Mouse (Mus musculus) layer of hippocampus, adult 8-10 months (tissue): Measurements from ENCODE around the gene Mlst8. TPM values are rescaled to one million over a fixed set of nuclear protein-coding genes. Genes with fewer than 3 reads are reported as not detected.
"Not testable (repeated sequence)": the region's sequence is repeated elsewhere in the genome, so short reads cannot be mapped to it uniquely, and the experiment has no call there.

ENCODE experiments used
- DNase-seq, 2 experiments: peaks; one replicate each; pipeline ENCODE4 v3.0.0; 2022; ENCODE audit warnings: low spot score in 2 of 2
- total RNA-seq, 4 experiments: library from RNA; stranded (reverse); gene quantifications; 2 replicates each; pipeline ENCODE4 v1.2.4; 2022

The Mlst8 gene
- total RNA-seq, 4 experiments from 2014 or later, result 39.7 to 43.9 (median 41.9) TPM

GRCm38 (mm10) chr17:24429201-24429983, 49.5 kb downstream of the Mlst8 start:
- DNase-seq, result no peak

GRCm38 (mm10) chr17:24427170-24427557, 51.7 kb downstream of the Mlst8 start:
- DNase-seq, result no peak

- DNase-seq, result peak; percentile 90 to 92
These were observed 52.3 kb downstream of the Mlst8 start, which contains the start of gene Eci1 for GRCm38 (mm10) chr17:24426471-24427169. Eci1 (plus strand) TSS chr17:24426641.

- DNase-seq, result no peak
These were observed 53.0 kb downstream of the Mlst8 start for GRCm38 (mm10) chr17:24425905-24426304.

GRCm38 (mm10) chr17:24425326-24425725, 53.6 kb downstream of the Mlst8 start:
- not testable (repeated sequence) for DNase-seq

GRCm38 (mm10) chr17:24424489-24424888, 54.4 kb downstream of the Mlst8 start:
- no peak for DNase-seq

Other genes with a start within 250 kb of the Mlst8 start
- 1 to 10 TPM; 5.1 to 8.0 (median 7.5) TPM for gene Ccnf, start 227.6 kb downstream of the Mlst8 start, total RNA-seq
- 1 to 10 TPM in 1 of 4 experiments, under 1 TPM in 3; 0.49 to 1.1 (median 0.75) TPM for gene Abca17, start 128.0 kb downstream of the Mlst8 start, total RNA-seq
- 10 to 100 TPM; 63.7 to 69.3 (median 67.1) TPM for gene Abca3, start 127.1 kb downstream of the Mlst8 start, total RNA-seq
- 100 to 1,000 TPM; 122 to 134 (median 134) TPM for gene Rnps1, start 64.5 kb downstream of the Mlst8 start, total RNA-seq
- 10 to 100 TPM; 23.1 to 33.9 (median 27.9) TPM for gene Eci1, start 52.4 kb downstream of the Mlst8 start, total RNA-seq
- 10 to 100 TPM in 1 of 4 experiments, 1 to 10 TPM in 3; 5.8 to 12.1 (median 8.2) TPM for gene Dnase1l2, start 36.0 kb downstream of the Mlst8 start, total RNA-seq
- gene E4f1, start 8.8 kb downstream of the Mlst8 start, total RNA-seq, result 10 to 100 TPM; 31.0 to 44.2 (median 38.4) TPM
- gene Pgp, start 8.7 kb downstream of the Mlst8 start, total RNA-seq, result 10 to 100 TPM; 54.8 to 62.3 (median 57.7) TPM
- 1 to 10 TPM in 2 of 4 experiments, under 1 TPM in 2; 0.90 to 2.0 (median 1.4) TPM for gene Bricd5, start 5.2 kb downstream of the Mlst8 start, total RNA-seq
- 100 to 1,000 TPM; 134 to 172 (median 153) TPM for gene Caskin1, start 9.5 kb upstream of the Mlst8 start, total RNA-seq
- 100 to 1,000 TPM in 2 of 4 experiments, 10 to 100 TPM in 2; 82.9 to 106 (median 97.4) TPM for gene Traf7, start 48.9 kb upstream of the Mlst8 start, total RNA-seq
- gene Rab26, start 55.1 kb upstream of the Mlst8 start, total RNA-seq, result 10 to 100 TPM; 63.4 to 66.7 (median 65.6) TPM
- 100 to 1,000 TPM in 1 of 4 experiments, 10 to 100 TPM in 3; 72.1 to 120 (median 88.4) TPM for gene Pkd1, start 70.8 kb upstream of the Mlst8 start, total RNA-seq
- 100 to 1,000 TPM; 149 to 212 (median 191) TPM for gene Tsc2, start 153.6 kb upstream of the Mlst8 start, total RNA-seq
- gene Nthl1, start 153.6 kb upstream of the Mlst8 start, total RNA-seq, result 1 to 10 TPM; 6.5 to 9.1 (median 7.6) TPM
- 10 to 100 TPM; 41.9 to 48.7 (median 44.1) TPM for gene Slc9a3r2, start 171.2 kb upstream of the Mlst8 start, total RNA-seq
- 1 to 10 TPM in 3 of 4 experiments, not detected in 1; 1.1 to 2.6 (median 2.5) TPM for gene Npw, start 179.4 kb upstream of the Mlst8 start, total RNA-seq
- 10 to 100 TPM; 36.8 to 41.6 (median 38.2) TPM for gene Zfp598, start 190.6 kb upstream of the Mlst8 start, total RNA-seq
- 100 to 1,000 TPM; 137 to 165 (median 150) TPM for gene Syngr3, start 210.9 kb upstream of the Mlst8 start, total RNA-seq
- 10 to 100 TPM; 17.9 to 23.4 (median 21.1) TPM for gene Gfer, start 217.1 kb upstream of the Mlst8 start, total RNA-seq
- 1 to 10 TPM; 2.0 to 4.3 (median 3.4) TPM for gene Noxo1, start 217.2 kb upstream of the Mlst8 start, total RNA-seq
- gene Tbl3, start 228.6 kb upstream of the Mlst8 start, total RNA-seq, result 10 to 100 TPM; 24.2 to 32.3 (median 27.8) TPM
- under 1 TPM in 2 of 4 experiments, not detected in 2; 0.36 to 0.47 TPM for gene Rnf151, start 239.0 kb upstream of the Mlst8 start, total RNA-seq
- 100 to 1,000 TPM; 282 to 365 (median 323) TPM for gene Rps2, start 239.0 kb upstream of the Mlst8 start, total RNA-seq
- 100 to 1,000 TPM; 214 to 227 (median 222) TPM for gene Ndufb10, start 245.4 kb upstream of the Mlst8 start, total RNA-seq
- gene Rpl3l, start 248.7 kb upstream of the Mlst8 start, total RNA-seq, result under 1 TPM; 0.23 to 0.77 (median 0.54) TPM